Mouse (Mus musculus) cortical plate, adult 2 months (tissue): ENCODE measurements at regions not wholly inside any gene's neighbourhood (a gene's known extent, or its start where the extent isn't known, plus 50 kb on each side); places are given as distances from the start of the nearest gene placed in this dataset.

ENCODE experiments used
- CTCF ChIP-seq: fragments of 200-500 bp; IDR thresholded peaks from 2 replicates; pipeline ENCODE4 v1.5.1; 2011; ENCODE audit warnings: mild to moderate bottlenecking, control low read depth, low read length; ENCODE audit not compliant: insufficient read depth; ENCODE audit errors: extremely low read depth
- POLR2A ChIP-seq: fragments of 200-500 bp; IDR thresholded peaks from 2 replicates; pipeline ENCODE4 v1.6.1; 2011; ENCODE audit warnings: mild to moderate bottlenecking, low read length, control low read depth; ENCODE audit not compliant: insufficient read depth; ENCODE audit errors: extremely low read depth

DNA sequence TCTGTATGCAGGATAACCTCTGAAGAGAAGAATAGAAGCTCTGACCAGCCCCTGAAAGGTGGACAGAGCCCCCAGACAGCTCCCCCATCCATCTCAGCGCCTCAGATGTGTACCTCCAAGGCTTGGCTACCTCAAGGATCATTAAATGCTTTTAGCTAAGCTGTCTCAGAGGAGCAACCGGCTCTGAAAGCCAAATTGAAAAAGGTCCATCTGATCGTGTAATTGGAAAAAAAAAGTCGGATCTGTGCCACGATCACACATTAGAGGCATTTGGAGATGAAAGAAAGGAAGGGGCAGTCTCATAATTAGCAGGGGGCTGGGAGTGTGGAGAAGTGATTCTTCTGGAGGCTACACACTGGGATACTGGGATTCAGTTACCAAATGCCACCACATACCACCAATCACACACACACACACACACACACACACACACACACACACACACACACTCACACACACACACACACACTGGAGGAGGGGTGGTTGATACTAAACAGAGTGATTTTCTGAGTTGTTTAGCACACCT, 153.6 kb upstream of the Zfp462 start:
- no peak for TF ChIP-seq POLR2A
- TF ChIP-seq CTCF, result no peak
